Mouse (Mus musculus) cerebellum, adult 9-11 months (tissue): Measurements from ENCODE around the gene Vmn1r38.
"Not testable (repeated sequence)": the region's sequence is repeated elsewhere in the genome, so short reads cannot be mapped to it uniquely, and the experiment has no call there.

Source experiments
- DNase-seq: peaks from one replicate; pipeline ENCODE4 v3.0.0; 2022

The Vmn1r38 gene

GRCm38 (mm10) chr6:66782527-66782926 is at the start of gene Vmn1r38:
TSS of gene Vmn1r38 (minus strand) at chr6:66782627.
- DNase-seq = not testable (repeated sequence)

GRCm38 (mm10) chr6:66810509-66810908 is 28.1 kb upstream of the Vmn1r38 start, which contains the start of gene Vmn1r39:
TSS of gene Vmn1r39 (minus strand) at chr6:66810609.
- no peak for DNase-seq

- no peak for DNase-seq
These were observed 23.9 kb upstream of the Vmn1r38 start for GRCm38 (mm10) chr6:66806311-66806710.

- DNase-seq = no peak
These were observed 23.3 kb upstream of the Vmn1r38 start for GRCm38 (mm10) chr6:66805713-66806112.

- not testable (repeated sequence) for DNase-seq
These were observed 53.3 kb downstream of the Vmn1r38 start, which contains the start of gene Vmn1r37 for GRCm38 (mm10) chr6:66729082-66729481. TSS of gene Vmn1r37 (plus strand) at chr6:66729382.
